Mouse (Mus musculus): ENCODE measurements at regions not wholly inside any gene's neighbourhood (a gene's known extent, or its start where the extent isn't known, plus 50 kb on each side); places are given as distances from the start of the nearest gene placed in this dataset.

DNA sequence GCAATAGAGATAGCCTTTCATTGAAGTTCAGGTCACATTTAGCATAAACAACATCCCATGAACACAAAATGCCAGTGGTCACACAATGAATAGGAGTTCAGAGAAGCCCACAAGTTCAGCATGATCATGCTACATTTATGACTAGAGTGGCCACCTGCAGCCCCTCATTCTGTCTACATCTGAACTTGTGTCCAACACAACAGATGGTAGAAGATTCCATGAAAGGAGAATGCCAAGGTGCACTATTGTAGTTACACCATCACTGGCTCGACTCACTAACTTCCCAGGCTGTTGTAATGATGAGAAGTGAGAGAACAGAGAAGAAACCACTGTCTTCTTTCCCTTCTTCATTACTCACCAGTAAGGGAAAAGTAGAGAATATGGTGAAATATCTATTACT, 353.0 kb downstream of the Ets1 start:
- no peak for TF ChIP-seq CTCF (IDR thresholded peaks at IDR 0.05; ENCODE audit: borderline replicate concordance, extremely low read depth, insufficient read depth, insufficient read length)
- TF ChIP-seq POLR2A (IDR thresholded peaks at IDR 0.05; ENCODE audit: borderline replicate concordance, extremely low read depth, insufficient read depth, insufficient read length, poor library complexity, severe bottlenecking): no peak

Measured in brain, embryonic 14.5 days (tissue).